Mouse (Mus musculus) myocyte (in vitro differentiated cells): ENCODE data around the gene Rhbdd1.

Source experiments
- CEBPB ChIP-seq: IDR thresholded peaks from 2 replicates; pipeline ENCODE4 v1.6.1; 2011; ENCODE audit warnings: mild to moderate bottlenecking, moderate library complexity; ENCODE audit not compliant: poor library complexity, insufficient read depth, severe bottlenecking
- MAX ChIP-seq: IDR thresholded peaks from one replicate; pipeline ENCODE4 v1.6.1; 2011; ENCODE audit warnings: low read depth, mild to moderate bottlenecking, control low read depth
- MYOD1 ChIP-seq, 3 experiments: IDR thresholded peaks; one replicate each; pipeline ENCODE4 v1.6.1; 2011; ENCODE audit warnings: control low read depth in 2 of 3, low read depth in 2 of 3, mild to moderate bottlenecking in 2 of 3, moderate library complexity in 1 of 3; ENCODE audit not compliant: insufficient read length in 2 of 3, control insufficient read depth in 1 of 3
- MYOG ChIP-seq, 3 experiments: IDR thresholded peaks; one replicate each; pipeline ENCODE4 v1.6.1; 2011; ENCODE audit warnings: control low read depth in 2 of 3, low read depth in 2 of 3, mild to moderate bottlenecking in 2 of 3; ENCODE audit not compliant: insufficient read length in 2 of 3, control insufficient read depth in 1 of 3, insufficient read depth in 1 of 3
- POLR2A ChIP-seq: IDR thresholded peaks from one replicate; pipeline ENCODE4 v1.6.1; 2011; ENCODE audit warnings: low read depth, mild to moderate bottlenecking, control low read depth, moderate library complexity; ENCODE audit not compliant: insufficient read length
- POLR2AphosphoS2 ChIP-seq: IDR thresholded peaks from one replicate; pipeline ENCODE4 v1.6.1; 2011; ENCODE audit warnings: low read depth, control low read depth; ENCODE audit not compliant: insufficient read length
- TCF12 ChIP-seq: IDR thresholded peaks from one replicate; pipeline ENCODE4 v1.6.1; 2011; ENCODE audit warnings: mild to moderate bottlenecking, control low read depth; ENCODE audit not compliant: poor library complexity, insufficient read depth, severe bottlenecking
- TCF3 ChIP-seq: IDR thresholded peaks from one replicate; pipeline ENCODE4 v1.6.1; 2011; ENCODE audit warnings: low read depth, control low read depth; ENCODE audit not compliant: insufficient read length
- USF1 ChIP-seq: IDR thresholded peaks from one replicate; pipeline ENCODE4 v1.6.1; 2011; ENCODE audit warnings: low read depth, mild to moderate bottlenecking, control low read depth, moderate library complexity

DNA sequence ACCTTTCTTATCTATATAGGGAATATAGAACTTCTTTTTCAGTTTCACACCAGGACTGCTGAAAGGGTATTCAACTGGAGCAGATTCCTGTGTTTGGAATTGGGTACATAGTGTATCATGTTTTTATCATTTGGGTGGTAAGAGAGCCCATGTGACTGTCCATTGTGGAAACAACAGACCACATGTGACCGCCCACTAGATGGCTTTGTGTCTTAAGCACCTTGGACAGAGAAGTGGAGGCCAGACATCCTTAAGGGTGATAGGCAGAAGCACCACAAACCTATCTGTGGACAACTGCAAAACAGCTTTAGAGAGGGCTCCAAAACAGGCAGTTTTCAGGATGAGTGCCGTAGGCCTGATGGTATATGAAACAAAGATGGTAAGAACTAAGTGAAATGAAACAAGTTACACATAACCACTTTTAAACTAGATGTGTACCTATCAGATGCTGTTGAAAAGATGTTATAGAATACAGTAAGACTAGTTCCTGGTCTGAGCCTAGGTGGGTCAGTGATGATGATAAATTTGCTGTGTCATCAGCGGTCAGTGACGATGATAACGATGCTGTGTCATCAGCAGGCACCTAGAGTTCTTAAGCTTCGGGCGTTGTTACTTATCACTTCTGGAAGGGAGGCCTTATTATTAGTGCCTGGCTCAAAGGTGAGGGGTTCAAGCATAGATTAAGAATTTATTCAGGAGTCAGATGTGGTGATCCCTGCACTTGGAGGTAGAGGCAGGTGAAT lies 12.0 kb downstream of the Rhbdd1 start:
- TF ChIP-seq POLR2A (no peak), USF1 (peak; percentile 10), TCF3 (no peak), MAX (no peak), CEBPB (no peak), MYOD1 (IDR thresholded peaks at IDR 0.05; ENCODE audit: control insufficient read depth in 1 of 3, insufficient read length in 2 of 3, low read depth in 2 of 3) (no peak), MYOG (IDR thresholded peaks at IDR 0.05; ENCODE audit: control insufficient read depth in 1 of 3, insufficient read depth in 1 of 3, insufficient read length in 2 of 3, low read depth in 2 of 3) (no peak), POLR2AphosphoS2 (no peak), TCF12 (no peak)
